Mouse (Mus musculus) cerebral cortex, adult 2 months (tissue): ENCODE data around the gene Tax1bp1.

Source experiments
- WGBS: fragments of 180-500 bp; shearing (Covaris S2); methylation state at CpG from one replicate; pipeline ENCODE4 v1.1.7; 2018; 5-methylcytosine and 5-hydroxymethylcytosine counted together

Tax1bp1 gene

GRCm38 (mm10) chr6:52713104-52713896 lies at the start of gene Tax1bp1:
Tax1bp1 (plus strand) TSS chr6:52713729.
- WGBS = 3% methylated on average over 38 of the region's 38 CpGs

DNA sequence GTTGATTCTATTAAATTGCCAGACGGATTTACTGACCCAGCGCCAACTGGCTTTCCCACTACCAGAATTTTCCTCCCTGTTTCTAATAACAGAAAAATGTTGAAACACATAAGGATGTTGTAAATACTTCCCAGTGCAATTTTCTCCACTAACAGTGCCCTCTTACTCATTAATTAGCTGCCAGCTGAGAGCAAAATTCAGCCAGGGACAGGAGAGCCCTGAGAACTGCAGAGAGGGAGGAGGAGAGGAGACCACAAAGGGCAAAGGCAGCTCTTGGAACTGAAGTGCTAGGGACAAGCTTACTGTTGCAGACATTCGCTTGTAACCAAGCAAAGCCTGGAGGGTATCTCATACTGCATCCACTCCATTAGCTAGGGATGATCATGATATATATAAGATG lies 45.9 kb upstream of the Tax1bp1 start:
- 80% methylated on average over 3 of the region's 3 CpGs for WGBS

DNA sequence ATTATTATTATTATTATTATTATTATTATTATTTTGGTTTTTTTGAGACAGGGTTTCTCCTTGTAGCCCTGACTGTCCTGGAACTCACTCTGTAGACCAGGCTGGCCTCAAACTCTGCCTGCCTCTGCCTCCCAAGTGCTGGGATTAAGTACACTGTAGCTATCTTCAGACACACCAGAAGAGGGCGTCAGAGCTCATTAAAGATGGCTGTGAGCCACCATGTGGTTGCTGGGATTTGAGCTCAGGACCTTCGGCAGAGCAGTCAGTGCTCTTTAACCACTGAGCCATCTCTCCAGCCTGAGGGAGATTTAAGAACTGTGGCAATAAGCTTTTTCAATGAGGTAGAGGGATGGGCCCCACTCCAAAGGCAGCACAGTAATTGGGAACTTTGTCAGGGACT lies 43.7 kb upstream of the Tax1bp1 start:
- 33% methylated on average over 2 of the region's 2 CpGs for WGBS

- WGBS = 88% methylated on average over 8 of the region's 8 CpGs
Measured at GRCm38 (mm10) chr6:52671791-52672190, 41.7 kb upstream of the Tax1bp1 start.

DNA sequence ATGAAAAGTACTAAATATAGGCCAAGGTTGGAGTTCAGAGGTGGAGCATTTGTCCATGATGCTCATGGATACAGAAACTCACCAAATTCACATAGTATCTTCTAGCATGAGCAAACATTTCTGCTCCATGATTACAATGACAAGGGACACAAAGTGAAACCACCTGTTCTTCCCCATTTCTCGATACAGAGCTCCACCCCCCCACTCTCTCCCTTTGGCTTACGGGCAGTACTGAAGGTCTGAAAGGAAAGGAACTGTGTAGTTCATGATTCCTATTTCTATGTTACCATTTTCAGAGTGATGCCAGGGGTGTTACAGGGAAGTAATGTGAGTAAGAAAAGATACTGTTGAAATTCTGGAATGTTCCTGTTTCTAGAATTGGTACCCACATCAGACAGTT lies 41.0 kb upstream of the Tax1bp1 start:
- 77% methylated on average over 2 of the region's 2 CpGs for WGBS

DNA sequence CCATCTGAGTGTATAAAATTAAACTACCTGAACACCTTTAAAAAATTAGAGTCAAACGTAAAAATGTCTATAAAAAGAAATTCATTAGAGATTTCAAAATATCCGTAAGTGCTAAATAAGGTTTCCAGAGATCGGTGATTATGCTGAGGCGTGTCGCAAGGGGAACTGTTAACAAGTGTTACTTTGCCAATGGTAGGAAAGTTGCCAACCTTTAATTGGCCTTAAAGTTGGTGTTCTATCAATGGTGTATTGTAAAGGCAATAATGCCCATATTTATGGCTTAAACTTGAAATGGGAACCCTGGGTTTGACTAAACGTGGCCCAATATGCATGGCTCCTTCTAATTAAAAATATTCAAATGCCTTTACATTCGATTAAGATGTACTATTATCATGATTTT lies 39.8 kb upstream of the Tax1bp1 start:
- WGBS = 60% methylated on average over 7 of the region's 7 CpGs

- WGBS = 42% methylated on average over 12 of the region's 12 CpGs
Measured at GRCm38 (mm10) chr6:52674541-52674940, 39.0 kb upstream of the Tax1bp1 start.

DNA sequence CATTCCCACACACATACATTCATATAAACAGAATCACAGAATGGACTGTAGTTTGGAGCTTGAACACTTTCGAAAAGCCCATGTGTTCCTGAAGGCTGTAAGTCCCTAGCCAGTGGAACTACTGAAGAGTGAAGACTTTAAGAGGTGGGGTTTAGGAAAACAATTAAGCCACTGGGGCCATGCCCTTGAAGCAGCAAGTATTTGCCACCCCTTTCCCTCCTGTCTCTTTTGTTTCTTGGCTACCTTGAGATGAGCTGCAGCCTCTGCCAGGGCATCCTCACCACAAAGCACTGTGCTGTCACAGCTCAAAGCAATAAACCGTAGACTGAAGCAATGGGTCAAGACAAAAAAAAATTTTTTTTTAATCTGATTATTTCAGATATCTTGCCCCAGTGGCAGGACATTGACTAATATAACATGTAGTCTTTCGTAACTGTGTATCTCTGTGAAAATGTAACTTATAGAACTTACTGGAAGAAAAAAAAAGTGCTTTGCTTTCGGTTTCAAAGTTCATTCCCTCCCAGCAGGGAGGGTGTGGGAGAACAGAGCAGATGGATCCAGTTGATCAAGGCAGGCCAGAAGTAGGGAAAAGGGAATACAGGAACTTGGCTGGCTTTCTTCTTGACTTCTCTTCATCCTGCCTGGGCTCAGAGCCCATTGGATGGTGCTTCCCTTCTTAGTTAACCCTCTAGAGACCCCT lies 38.2 kb upstream of the Tax1bp1 start:
- WGBS = 70% methylated on average over 4 of the region's 4 CpGs

DNA sequence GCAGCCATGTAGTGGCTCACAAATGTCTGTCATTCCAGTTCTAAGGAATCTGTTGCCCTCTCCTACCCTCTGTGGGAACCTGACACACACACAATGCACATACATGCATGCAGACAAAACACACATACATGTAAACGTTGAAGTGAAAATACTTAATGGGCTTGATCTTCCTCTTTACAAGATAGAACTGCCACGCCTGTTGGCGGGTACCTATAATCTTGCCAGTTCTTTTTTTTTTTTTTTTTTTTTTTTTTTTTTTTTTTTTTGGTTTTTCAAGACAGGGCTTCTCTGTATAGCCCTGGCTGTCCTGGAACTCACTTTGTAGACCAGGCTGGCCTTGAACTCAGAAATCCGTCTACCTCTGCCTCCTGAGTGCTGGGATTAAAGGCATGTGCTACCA lies 36.0 kb upstream of the Tax1bp1 start:
- WGBS = 90% methylated on average over 4 of the region's 4 CpGs

- 69% methylated on average over 9 of the region's 9 CpGs for WGBS
Measured at GRCm38 (mm10) chr6:52679565-52679964, 34.0 kb upstream of the Tax1bp1 start.

- 50% methylated on average over 8 of the region's 8 CpGs for WGBS
Measured at GRCm38 (mm10) chr6:52680458-52681032, 33.0 kb upstream of the Tax1bp1 start.

DNA sequence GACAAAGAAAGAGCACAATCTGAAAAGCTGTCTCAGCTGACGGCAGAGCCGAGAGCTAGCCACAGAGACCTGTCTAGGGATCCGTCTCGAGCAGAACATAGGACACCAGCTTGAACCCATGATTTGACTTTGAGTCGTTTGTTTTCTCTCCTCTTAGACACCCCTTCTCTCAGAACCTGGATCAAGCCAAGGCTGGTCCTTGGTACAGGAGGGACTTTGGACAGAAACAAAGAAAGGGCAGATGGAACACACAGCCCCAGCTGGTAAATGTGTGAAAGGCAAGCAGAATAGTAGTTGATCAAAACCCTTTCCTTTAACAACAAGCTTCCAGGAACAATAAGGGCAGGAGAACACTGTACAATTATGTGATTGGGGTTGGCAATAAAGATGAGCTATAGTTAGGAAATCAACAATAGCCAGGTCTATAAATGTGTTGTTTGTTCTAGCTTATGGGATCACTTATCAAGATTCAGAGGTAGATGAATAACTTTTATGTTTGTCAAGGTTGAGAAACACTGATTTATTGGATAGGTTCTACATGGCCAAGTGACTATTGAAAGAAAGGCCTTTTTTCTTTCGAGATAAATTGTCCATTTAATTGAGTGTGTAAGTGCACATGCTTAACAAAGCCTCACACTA lies 31.6 kb upstream of the Tax1bp1 start:
- 85% methylated on average over 6 of the region's 6 CpGs for WGBS

GRCm38 (mm10) chr6:52682607-52683006 lies 30.9 kb upstream of the Tax1bp1 start:
- 94% methylated on average over 3 of the region's 3 CpGs for WGBS

GRCm38 (mm10) chr6:52686901-52687500 lies 26.5 kb upstream of the Tax1bp1 start:
- WGBS = 67% methylated on average over 5 of the region's 5 CpGs

DNA sequence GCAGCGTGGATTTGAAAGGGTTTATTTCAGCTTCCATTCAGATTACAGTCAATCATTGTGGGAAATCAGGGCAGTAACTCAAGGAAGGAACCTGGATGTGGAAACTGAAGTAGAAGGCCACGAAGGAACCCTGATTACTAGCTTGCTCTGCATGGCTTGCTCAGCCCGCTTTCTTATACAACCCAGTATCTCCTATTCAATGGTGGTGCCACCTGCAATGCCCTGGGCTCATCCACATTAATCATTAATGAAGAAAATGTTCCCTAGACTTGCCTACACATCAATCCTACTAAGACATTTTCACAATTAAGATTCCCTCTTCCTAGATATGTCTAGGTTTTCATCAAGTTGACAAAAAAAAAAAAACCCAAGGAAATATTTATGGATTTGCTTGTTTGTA lies 23.2 kb upstream of the Tax1bp1 start:
- WGBS = 91% methylated on average over 3 of the region's 3 CpGs

GRCm38 (mm10) chr6:52691800-52692199 lies 21.7 kb upstream of the Tax1bp1 start:
- WGBS = 91% methylated on average over 4 of the region's 5 CpGs

DNA sequence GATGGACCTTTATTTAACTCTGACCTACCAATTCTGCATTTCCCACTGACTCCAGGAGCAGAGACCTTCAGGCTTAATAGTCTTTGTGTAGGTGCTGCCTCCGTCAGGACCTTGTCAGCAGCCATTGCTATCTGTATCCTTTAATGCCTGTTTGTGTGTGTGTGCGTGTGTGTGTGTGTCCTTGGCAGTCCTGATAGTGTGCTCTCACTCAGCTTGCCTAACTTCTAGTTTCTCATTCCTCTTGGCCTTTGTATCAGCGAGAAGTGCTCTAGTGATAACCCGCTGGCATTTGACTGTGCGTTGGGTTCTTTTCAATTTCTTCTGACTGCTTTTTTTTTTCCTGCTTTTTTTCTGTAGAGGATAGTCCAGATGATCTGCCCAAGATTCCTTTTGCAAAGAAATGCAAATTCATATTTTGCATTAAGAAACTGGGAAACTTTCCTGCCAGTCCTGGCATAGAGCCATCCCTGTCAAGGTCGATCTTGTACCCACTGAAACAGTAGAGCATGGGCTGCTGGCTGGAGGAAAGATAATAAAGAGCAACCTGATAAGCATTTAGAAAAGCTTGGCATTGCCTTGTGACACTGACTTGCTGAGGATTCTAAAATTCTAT lies 21.0 kb upstream of the Tax1bp1 start:
- 58% methylated on average over 6 of the region's 6 CpGs for WGBS

DNA sequence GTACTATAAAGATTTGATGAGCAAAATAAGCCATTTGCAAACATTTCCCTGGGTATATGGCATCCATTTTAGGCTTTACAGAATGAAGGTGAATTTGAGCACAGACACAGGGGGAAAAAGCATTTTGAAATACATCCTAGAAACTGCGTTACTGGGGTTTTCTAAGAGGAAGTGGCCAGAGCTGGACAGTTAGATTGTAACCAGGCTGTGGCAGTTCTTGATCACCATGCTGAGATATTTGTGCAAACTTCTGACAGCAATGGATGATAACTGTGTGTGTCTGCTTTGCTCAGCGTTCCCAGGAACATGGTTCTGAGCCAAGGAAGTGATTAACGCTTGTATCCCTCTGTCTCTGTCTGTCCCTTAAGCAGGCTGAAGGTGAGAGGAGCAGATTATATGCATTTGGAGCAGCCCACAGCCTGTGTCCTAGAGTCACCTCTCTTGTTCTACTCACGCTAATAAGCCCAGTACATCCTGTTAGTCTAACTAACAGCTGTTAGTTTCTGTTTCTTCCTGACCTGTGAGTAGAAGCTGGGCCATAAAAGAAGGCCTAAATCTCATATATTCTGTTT lies 15.5 kb upstream of the Tax1bp1 start:
- 71% methylated on average over 4 of the region's 4 CpGs for WGBS

GRCm38 (mm10) chr6:52699050-52699449 lies 14.5 kb upstream of the Tax1bp1 start:
- WGBS = 94% methylated on average over 1 of the region's 1 CpGs

GRCm38 (mm10) chr6:52699899-52700298 lies 13.6 kb upstream of the Tax1bp1 start:
- 93% methylated on average over 4 of the region's 4 CpGs for WGBS

DNA sequence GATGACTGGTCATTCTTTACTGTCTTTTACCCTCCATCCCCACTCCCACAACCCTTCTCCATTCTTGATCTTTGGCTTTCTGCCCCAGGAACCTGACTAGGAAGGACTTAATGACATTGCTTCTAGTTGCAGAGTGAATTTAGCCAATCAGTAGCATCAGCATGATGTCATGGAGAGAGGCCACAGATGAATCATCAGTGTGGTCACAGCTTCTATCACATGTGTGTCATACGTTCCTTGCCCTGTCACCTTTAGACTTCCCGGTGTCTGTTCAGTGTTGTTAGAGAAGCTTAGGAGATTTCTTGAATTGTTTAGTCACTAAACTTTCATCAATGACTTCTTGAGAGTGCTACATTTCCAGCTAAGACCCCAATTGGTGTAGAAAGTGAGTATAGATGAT lies 10.3 kb upstream of the Tax1bp1 start:
- 86% methylated on average over 2 of the region's 2 CpGs for WGBS
